Mouse (Mus musculus): ENCODE data around the gene Dstyk.

GRCm38 (mm10) chr1:132506656-132507055 is 89.3 kb downstream of the Dstyk start:
- TF ChIP-seq POLR2A (IDR thresholded peaks at IDR 0.05; ENCODE audit: insufficient read length, low read depth) (no peak), USF1 (IDR thresholded peaks at IDR 0.05; ENCODE audit: low read depth) (no peak), TCF12 (IDR thresholded peaks at IDR 0.05; ENCODE audit: insufficient read depth, poor library complexity, severe bottlenecking) (no peak), MYOD1 (IDR thresholded peaks at IDR 0.05; ENCODE audit: control insufficient read depth in 1 of 3, insufficient read length in 2 of 3, low read depth in 2 of 3) (no peak), MYOG (IDR thresholded peaks at IDR 0.05; ENCODE audit: control insufficient read depth in 1 of 3, insufficient read depth in 1 of 3, insufficient read length in 2 of 3, low read depth in 2 of 3) (no peak), E2F4 (IDR thresholded peaks at IDR 0.05; ENCODE audit: insufficient read depth) (no peak), POLR2AphosphoS2 (IDR thresholded peaks at IDR 0.05; ENCODE audit: insufficient read length, low read depth) (no peak), MAX (IDR thresholded peaks at IDR 0.05; ENCODE audit: low read depth) (no peak), SRF (IDR thresholded peaks at IDR 0.05; ENCODE audit: control insufficient read depth, insufficient read length, low read depth) (no peak), TCF3 (IDR thresholded peaks at IDR 0.05; ENCODE audit: insufficient read length, low read depth) (no peak), REST (IDR thresholded peaks at IDR 0.05; ENCODE audit: insufficient read depth, insufficient read length) (no peak), CEBPB (IDR thresholded peaks at IDR 0.05; ENCODE audit: insufficient read depth, poor library complexity, severe bottlenecking) (no peak)

Measured in myocyte (in vitro differentiated cells).